Mouse (Mus musculus) Patski (cell line): Measurements from ENCODE around the gene Pphln1. TPM values are rescaled to one million over a fixed set of nuclear protein-coding genes. Genes with fewer than 3 reads are reported as not detected.
A peak's percentile ranks its signal among the peaks of the same experiment; 100 is the strongest.

Source experiments
- ATAC-seq: fragments of 100-300 bp; one replicate; pipeline ENCODE4 v1.8.0; 2021
- CTCF ChIA-PET: fragments of 350-600 bp; sonication (Branson Sonifier 250); formaldehyde crosslinking; loops from one replicate; lab custom pipeline; 2022; ENCODE audit warnings: inconsistent platforms; lab: Charles Lee
- POLR2A ChIA-PET: fragments of 350-600 bp; sonication (Branson Sonifier 250); formaldehyde crosslinking; loops from one replicate; lab custom pipeline; 2022; ENCODE audit warnings: antibody characterized with exemption, inconsistent platforms; lab: Charles Lee
- DNase-seq: peaks from one replicate; pipeline ENCODE4 v3.0.0-alpha.2; 2011; ENCODE audit warnings: low read depth, low spot score
- H3K27me3 ChIP-seq: fragments of 371-371 bp; one replicate; pipeline ENCODE4 v1.5.1; 2021
- CTCF ChIP-seq: fragments of 100-300 bp; IDR thresholded peaks from one replicate; pipeline ENCODE4 v1.5.1; 2021
- in situ Hi-C: fragments of 300-500 bp; cut with MboI; formaldehyde crosslinking; loops from 3 replicates; pipeline ENCODE4 v1.11.1; 2018; ENCODE audit warnings: low pct_unique_long_range_greater_than_20kb, mixed read lengths
- polyA plus RNA-seq: library from polyadenylated mRNA; unstranded; gene quantifications from one replicate; pipeline ENCODE4 v1.2.3, GENCODE M21; 2021

Pphln1 gene
- polyA plus RNA-seq, 1 experiment from 2014 or later: 36.9 TPM

DNA sequence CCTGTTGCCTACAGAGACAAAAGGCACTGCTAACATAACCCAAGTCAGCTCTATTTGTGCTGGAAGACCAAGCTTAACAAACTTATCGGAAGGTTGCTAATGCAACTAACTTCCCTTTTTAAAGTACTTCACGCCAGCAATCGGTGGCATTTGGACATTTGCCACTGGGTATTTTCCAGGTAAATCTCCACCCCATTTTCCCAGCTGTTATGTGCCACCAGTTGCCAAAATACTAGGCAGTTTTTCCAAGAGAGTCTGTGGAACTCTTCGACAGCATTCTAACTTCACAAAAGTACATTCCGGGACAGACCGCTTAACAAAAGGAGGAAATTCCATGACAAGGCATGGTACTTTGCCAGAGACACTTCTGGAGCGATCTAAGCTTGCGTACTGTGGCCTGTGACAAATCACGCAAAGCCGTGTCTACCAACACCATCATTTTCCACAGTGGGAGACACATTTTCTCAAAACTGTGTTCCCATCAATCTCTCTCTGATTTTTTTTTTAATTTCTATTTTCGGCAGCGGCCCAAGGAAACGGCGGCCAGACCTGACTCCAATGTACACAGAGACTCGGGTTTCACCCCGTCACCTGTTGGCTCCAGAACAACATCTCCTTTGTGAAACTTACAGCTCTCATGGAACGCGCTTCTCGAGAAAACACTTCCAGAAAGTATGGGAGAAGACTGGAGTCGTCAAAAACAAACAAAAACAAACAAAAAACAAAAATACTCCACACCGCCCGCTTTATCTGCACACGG, 120.2 kb downstream of the Pphln1 start:
- ATAC-seq (no peak), DNase-seq (no peak)
- ChIA-PET CTCF (interaction anchor here (1.0 to 2.5 kb wide), 6 partner anchors 15 to 697 kb away, joined by 3 to 7 read pairs (median 5); no protein-coding TSS in a partner anchor), POLR2A (no interaction called here)
- no peak for TF ChIP-seq CTCF
- H3K27me3 ChIP-seq: no peaks in the 10 kb centered on the region
- in situ Hi-C loops: loop anchor here (10.0 kb wide), 2 partner anchors 196 to 696 kb away; no protein-coding TSS in a partner anchor

DNA sequence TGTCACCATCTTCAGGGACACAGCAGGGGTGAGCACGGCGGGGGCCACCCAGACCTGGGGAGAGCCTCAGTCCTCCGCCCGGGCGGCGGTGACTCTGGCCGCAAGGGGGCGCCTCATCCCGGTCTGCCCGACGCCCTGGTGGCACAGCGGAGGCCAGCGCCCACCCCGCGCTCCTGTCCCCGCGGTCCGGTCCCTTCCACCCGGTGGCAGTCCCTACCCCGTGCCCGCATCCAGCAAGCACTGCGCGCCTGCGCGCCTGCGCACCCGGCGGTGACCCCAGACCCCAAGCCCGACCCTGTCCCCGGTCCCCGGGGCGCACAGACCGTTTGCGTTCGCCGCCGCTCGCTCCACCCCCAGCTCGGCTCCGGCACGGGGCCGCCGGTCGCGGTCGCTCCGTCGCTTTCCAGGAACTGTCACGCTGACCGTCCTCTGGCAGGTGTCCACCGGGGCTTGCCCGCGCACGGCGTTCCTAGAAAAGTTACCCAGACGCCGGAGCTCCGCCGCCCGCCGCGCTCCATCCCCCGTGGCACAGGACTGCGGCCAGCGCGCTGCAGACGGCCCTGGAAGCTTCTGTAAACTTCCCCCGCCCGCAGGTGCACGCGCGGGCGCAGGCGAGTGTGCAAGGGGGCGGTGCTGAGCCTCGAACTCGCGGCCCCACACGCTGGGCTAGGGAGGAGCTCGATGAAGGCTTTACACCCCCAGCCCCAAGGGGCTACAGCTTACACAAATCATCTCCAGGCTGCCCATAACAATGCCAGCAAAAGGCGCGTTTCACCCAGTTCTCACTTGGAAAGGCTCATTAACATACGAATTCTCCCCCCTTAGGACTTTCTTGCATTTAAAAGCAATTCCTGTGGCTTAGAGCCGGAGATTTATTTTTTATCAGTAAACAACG, 121.0 kb downstream of the Pphln1 start:
- in situ Hi-C loops: loop anchor here (10.0 kb wide), 2 partner anchors 196 to 696 kb away; no protein-coding TSS in a partner anchor
- ChIA-PET POLR2A (interaction anchor here (1.0 to 1.3 kb wide), 2 partner anchors 11 to 26 kb away, joined by 3 read pairs; no protein-coding TSS in a partner anchor), CTCF (interaction anchor here (0.8 to 2.5 kb wide), 8 partner anchors 8 to 696 kb away, joined by 3 to 7 read pairs (median 5); no protein-coding TSS in a partner anchor)
- H3K27me3 ChIP-seq: no peaks in the 10 kb centered on the region
- TF ChIP-seq CTCF: peak; percentile 100
- DNase-seq (no peak), ATAC-seq (peak; percentile 86)

GRCm38 (mm10) chr15:93519836-93520826, 122.0 kb downstream of the Pphln1 start:
- in situ Hi-C loops: loop anchor here (10.0 kb wide), 2 partner anchors 195 to 695 kb away; no protein-coding TSS in a partner anchor
- no peak for DNase-seq
- POLR2A ChIA-PET: interaction anchor here (1.0 to 1.3 kb wide), 2 partner anchors 12 to 27 kb away, joined by 3 read pairs; no protein-coding TSS in a partner anchor
- CTCF ChIA-PET: interaction anchor here (0.8 to 2.5 kb wide), 4 partner anchors 7 to 65 kb away, joined by 3 to 7 read pairs (median 4); no protein-coding TSS in a partner anchor
- ATAC-seq: peak; percentile 34
- H3K27me3 ChIP-seq: no peaks in the 10 kb centered on the region
- no peak for TF ChIP-seq CTCF

DNA sequence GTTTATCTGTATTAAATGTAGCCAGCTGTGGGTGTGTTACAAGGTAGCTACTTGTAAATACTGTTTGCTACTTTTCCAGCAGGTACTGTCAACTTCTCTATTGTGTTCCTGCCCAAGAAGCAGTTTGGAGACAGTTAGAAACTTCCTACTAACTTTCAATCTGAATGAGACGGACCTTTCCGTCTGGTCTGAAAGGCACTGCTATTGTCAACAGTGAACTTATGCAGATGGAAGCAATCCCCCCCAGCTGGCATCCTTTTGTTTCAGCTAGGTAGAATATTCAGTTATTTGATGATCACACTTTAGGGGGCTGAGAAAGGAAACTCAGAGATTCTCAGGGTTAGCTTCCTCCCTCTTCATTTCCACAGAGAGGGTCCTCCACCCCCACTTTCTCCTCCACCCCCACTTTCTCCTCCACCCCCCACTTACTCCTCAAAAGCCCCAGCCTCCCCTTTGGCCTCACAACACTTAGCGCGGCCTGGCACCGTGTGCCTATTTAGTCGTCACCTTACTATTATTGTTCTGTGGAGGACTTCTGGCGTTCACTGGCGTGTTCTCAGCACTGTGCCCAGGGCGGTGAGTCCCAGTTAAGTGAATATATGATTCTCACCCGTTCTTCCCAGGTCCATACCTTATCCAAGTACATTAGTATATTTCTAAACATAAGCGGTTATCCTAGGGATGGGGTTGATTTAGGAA, 123.1 kb downstream of the Pphln1 start:
- POLR2A ChIA-PET: no interaction called here
- in situ Hi-C loops: no loop called here
- TF ChIP-seq CTCF: no peak
- no peaks in the 10 kb centered on the region for H3K27me3 ChIP-seq
- DNase-seq (no peak), ATAC-seq (no peak)
- CTCF ChIA-PET: interaction anchor here (1.8 kb wide), 1 partner anchor 14 kb away, joined by 5 read pairs; no protein-coding TSS in a partner anchor

- no peaks in the 10 kb centered on the region for H3K27me3 ChIP-seq
- in situ Hi-C loops: no loop called here
- POLR2A ChIA-PET: no interaction called here
- TF ChIP-seq CTCF: no peak
- CTCF ChIA-PET: interaction anchor here (1.3 to 1.8 kb wide), 2 partner anchors 13 to 48 kb away, joined by 3 to 5 read pairs; no protein-coding TSS in a partner anchor
- ATAC-seq: no peak
- DNase-seq: no peak
These were observed 123.6 kb downstream of the Pphln1 start for GRCm38 (mm10) chr15:93521787-93522180.

DNA sequence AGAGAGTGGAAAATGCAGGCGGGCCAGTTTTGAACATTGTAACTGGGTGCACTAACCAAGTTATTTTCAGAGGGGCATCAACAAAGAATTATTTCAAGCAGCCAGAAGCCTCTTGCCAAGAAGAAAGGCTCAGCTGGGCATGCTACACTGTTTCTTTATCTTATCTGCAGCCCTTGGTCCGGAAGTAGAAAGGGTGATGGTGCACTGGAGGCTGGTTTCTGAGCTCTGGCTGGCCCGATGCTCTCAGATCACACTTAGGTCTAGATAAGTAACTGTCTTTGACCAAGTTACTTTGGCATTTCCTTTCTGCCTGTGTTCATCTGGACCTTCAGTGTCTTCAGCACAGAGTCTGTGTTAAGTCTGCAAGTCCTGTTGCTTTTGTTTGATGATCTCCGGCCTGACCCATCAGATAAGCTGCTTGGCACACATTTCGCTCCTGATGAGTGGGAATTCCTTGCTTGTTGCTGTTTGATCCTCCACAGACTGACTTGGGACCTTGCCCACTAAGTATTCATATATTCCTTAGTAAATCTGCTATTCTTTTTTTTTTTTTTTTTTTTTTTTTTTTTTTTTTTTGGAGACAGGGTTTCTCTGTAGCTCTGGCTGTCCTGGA, 127.3 kb downstream of the Pphln1 start:
- no peak for TF ChIP-seq CTCF
- in situ Hi-C loops: no loop called here
- DNase-seq: no peak
- ChIA-PET POLR2A (no interaction called here), CTCF (no interaction called here)
- ATAC-seq: no peak
- no peaks in the 10 kb centered on the region for H3K27me3 ChIP-seq

- in situ Hi-C loops: no loop called here
- CTCF ChIA-PET: no interaction called here
- POLR2A ChIA-PET: no interaction called here
- ATAC-seq (no peak), DNase-seq (no peak)
- TF ChIP-seq CTCF: no peak
- no peaks in the 10 kb centered on the region for H3K27me3 ChIP-seq
These were observed 131.9 kb downstream of the Pphln1 start for GRCm38 (mm10) chr15:93529831-93530702.

DNA sequence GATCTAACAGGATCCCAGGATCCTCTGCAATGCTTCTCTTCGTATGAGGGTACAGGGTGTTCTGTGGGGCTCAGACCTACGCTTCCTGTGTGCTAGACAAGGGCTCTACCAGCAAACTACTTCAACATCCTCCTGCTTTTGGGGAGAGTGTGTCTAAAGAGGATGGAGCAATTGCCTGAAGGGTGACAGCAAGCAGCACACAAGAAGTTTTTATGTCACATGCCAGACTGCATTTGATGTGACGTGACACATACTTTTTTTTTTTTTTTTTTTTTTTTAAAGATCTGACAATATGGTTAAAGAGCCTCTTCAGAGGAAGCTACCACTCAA, 132.5 kb downstream of the Pphln1 start:
- in situ Hi-C loops: no loop called here
- no peak for TF ChIP-seq CTCF
- ChIA-PET CTCF (no interaction called here), POLR2A (no interaction called here)
- DNase-seq (no peak), ATAC-seq (no peak)
- H3K27me3 ChIP-seq: no peaks in the 10 kb centered on the region
